Mouse (Mus musculus) left cerebral cortex, adult 2 months (tissue): ENCODE results near the gene Gm1043. TPM values are rescaled to one million over a fixed set of nuclear protein-coding genes. Genes with fewer than 3 reads are reported as not detected.

Source experiments
- DNase-seq, 2 experiments: peaks; one replicate each; pipeline ENCODE4 v3.0.0; 2021 to 2022; ENCODE audit warnings: low spot score in 2 of 2, mixed read lengths in 1 of 2; ENCODE audit errors: extremely low spot score in 1 of 2
- H3K27ac ChIP-seq: fragments of 200-600 bp; 2 replicates; pipeline ENCODE4 v1.8.1; 2022
- H3K4me3 ChIP-seq: fragments of 200-600 bp; 2 replicates; pipeline ENCODE4 v1.8.1; 2022
- CTCF ChIP-seq: fragments of 200-600 bp; IDR thresholded peaks from 2 replicates; pipeline ENCODE4 v1.8.1; 2022; ENCODE audit warnings: antibody characterized with exemption, mild to moderate bottlenecking, moderate library complexity
- intact Hi-C: fragments of 180-260 bp; cut with DNase I; formaldehyde crosslinking; loops from one replicate; pipeline ENCODE4 v1.15.1; 2025
- total RNA-seq, 2 experiments: library from RNA; stranded (reverse); gene quantifications; 2 replicates each; pipeline ENCODE4 v1.2.3; 2021

The Gm1043 gene
- total RNA-seq, 2 experiments from 2014 or later, result 42.7 to 48.5 TPM

DNA sequence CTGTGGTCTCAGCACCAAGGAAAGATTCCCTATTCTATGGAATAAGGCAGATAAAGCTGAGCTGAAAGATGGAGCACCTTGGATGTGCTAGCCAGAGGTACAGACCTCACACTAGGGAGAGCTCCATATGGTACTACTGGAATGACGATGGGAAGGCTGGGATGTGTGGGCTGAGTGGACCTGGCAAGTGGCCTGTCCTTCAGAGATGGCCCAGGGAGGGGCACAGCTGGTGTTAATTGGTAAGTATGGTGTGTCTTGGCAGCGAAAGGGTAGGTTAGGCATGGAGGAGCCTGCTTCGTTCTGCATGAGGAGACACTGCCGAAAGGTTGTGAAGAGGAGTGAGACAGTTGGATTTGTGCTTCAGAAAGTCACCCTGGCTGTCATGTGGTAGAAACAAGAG is 169.4 kb downstream of the Gm1043 start:
- no peak for DNase-seq
- H3K4me3 ChIP-seq, result no peak overlapping the region
- H3K27ac ChIP-seq, result no peak overlapping the region
- intact Hi-C loops, result loop anchor here (5.0 kb wide), 1 partner anchor 77 kb away; no protein-coding TSS in a partner anchor
- TF ChIP-seq CTCF, result no peak

GRCm38 (mm10) chr5:37256823-37257222 is 171.7 kb downstream of the Gm1043 start:
- peak overlapping the region; percentile 17; the same call in 1 of the 2 replicates for H3K27ac ChIP-seq
- DNase-seq, result no peak
- no peak for TF ChIP-seq CTCF
- no peak overlapping the region for H3K4me3 ChIP-seq
- intact Hi-C loops, result no loop called here

- TF ChIP-seq CTCF, result no peak
- no peak for DNase-seq
- intact Hi-C loops, result no loop called here
- peak overlapping the region; percentile 11; the same call in 1 of the 2 replicates for H3K27ac ChIP-seq
- no peak overlapping the region for H3K4me3 ChIP-seq
Measured at GRCm38 (mm10) chr5:37257243-37257642, 172.1 kb downstream of the Gm1043 start.

DNA sequence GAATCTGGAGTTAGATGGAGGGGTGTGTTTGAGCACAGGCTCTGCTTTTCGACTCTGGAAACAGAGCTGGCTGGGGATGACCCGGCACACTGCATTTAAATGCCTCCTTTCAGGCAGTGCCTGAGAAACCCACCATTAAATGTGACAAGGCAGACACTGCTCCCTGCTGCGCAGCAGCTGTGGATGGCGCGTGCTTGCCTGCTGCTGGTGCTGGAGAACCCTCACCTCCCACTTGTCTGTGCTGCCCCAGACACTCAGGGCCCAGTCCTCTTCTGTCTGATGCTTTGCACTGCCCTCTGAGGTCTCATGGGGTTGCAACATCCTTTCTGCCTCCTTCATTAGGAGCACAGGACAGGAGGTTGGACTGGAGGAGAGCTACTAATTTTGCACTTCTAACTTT is 176.6 kb downstream of the Gm1043 start:
- intact Hi-C loops, result no loop called here
- no peak for DNase-seq
- no peak for TF ChIP-seq CTCF
- Histone ChIP-seq H3K27ac (peak overlapping the region; percentile 55; the same call in 1 of the 2 replicates), H3K4me3 (no peak overlapping the region)

- intact Hi-C loops, result no loop called here
- DNase-seq, result no peak
- Histone ChIP-seq H3K4me3 (no peak overlapping the region), H3K27ac (no peak overlapping the region)
- no peak for TF ChIP-seq CTCF
Measured at GRCm38 (mm10) chr5:37263816-37264215, 178.6 kb downstream of the Gm1043 start.

Other genes starting within 250 kb of the Gm1043 start
- gene Ppp2r2c, start 216.9 kb upstream of the Gm1043 start, total RNA-seq, result 100 to 1,000 TPM; 448 to 462 TPM
- gene Wfs1, start 96.2 kb upstream of the Gm1043 start, total RNA-seq, result 100 to 1,000 TPM; 118 to 155 TPM
- 100 to 1,000 TPM; 186 to 190 TPM for gene Crmp1, start 156.6 kb downstream of the Gm1043 start, total RNA-seq